Mouse (Mus musculus): ENCODE results near the gene Smoc1.

Smoc1 gene

DNA sequence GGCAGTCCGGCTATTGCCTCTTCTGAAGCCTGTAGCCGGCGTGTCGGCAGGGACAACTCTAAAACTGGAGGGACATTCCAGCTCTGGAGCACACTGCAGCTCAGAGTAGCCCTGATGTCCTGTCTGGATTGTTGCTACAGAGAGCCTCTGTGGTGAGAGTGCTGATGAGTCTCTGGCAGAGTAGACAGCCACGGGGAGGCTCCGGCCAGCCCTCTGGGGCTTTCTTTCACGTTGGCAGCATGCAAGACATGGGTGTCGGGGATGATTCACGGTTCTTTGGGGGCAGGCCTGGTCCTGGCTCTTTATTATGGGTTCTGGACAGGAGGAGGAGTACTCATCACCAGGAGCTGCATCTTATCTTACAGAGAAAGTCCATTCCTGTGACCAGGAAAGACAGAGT is 140.5 kb downstream of the Smoc1 start:
- no peak for DNase-seq (ENCODE audit: low spot score in 2 of 2)

DNA sequence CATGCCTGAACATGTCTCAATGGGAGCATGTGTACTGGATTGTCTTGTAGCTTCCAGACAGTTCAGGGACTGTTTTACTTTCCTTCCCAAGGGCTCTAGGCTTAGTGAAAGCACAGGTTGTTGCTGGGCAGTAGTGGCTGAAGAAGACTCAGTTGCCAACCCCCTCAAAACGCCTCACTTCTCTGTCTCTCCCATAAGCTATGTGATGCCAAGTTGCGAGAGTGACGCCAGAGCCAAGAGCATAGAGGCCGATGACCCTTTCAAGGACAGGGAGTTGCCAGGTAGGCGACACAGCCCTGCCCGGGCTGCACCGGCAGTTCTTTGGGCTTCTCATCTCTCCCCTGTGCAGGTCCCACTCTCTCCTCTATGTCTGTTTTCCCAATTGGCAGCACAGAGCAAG is 141.4 kb downstream of the Smoc1 start:
- no peak for DNase-seq (ENCODE audit: low spot score in 2 of 2)

DNA sequence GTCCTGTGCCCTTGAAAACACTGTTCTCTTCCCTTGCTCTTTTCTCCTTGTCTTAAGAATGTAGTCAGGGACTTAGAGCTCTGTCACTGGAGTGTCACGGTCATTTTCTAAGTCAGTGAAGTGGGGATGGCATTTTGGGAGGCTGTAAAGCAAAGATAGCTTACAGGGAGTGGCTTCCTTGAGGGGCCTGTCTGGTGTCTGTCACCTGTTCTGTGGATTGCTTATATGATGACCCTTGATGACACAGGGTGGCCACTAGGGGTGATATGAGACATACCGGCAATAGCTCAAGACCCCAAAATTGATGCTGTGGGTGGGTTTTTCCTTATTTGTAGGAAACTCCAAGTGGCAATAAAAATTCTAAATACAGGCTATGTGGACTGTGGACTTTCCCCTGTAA is 141.9 kb downstream of the Smoc1 start:
- no peak for DNase-seq (ENCODE audit: low spot score in 2 of 2)

DNA sequence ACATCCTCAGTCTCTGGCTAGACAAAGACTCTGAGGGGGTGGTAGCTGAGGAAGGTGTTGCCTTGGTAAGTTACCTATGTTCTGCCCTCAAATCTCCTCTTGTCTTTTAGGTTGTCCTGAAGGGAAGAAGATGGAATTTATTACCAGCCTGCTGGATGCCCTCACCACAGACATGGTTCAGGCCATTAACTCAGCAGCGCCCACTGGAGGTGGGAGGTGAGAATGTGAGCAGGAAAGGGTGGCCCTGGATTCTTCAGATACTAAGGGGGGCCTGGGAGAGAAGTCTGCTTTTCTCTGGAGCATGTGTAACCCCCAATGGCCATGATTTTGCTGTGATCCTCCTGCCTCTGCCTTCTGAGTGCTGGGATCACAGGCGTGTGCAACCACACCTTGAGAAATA is 143.5 kb downstream of the Smoc1 start:
- no peak for DNase-seq (ENCODE audit: low spot score in 2 of 2)

DNA sequence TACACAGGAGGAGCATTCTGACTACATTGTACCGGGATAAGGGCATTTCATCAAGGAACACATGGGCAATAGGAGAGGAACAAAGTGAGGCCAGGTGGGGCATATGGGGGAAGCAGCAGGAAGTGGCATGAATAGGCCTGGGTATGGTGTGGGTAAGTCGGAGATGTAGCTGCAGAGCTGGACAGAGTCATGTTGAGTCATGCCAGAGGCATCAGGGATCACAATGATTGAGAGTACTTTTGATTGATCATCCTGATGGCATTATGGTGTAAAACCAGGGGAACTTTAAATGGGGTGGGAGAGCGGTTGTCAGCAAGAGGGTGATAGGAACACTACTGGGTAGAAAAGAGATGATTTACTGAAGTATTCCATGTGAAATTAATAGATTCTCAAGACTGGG is 146.4 kb downstream of the Smoc1 start:
- DNase-seq (ENCODE audit: low spot score in 2 of 2) = no peak

DNA sequence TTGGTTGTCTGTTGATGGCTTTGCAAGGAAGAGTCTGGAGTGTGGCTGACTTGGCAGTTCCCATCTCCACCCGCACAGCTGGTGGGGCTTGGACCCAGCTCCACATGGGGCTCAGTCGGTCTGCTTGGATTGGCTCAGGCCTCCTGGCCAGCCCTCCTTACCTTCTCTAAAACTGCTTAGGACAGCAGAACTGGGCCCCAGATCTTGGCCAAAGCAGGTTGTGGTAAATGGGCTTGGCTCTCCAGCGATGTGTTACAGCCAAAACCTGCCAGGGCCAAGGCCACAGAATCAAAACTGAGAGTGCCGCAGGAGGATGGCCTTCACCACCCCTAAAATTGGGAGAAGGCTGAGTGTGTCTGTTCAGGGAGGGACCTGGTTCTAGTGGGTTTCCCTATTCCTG is 147.3 kb downstream of the Smoc1 start:
- no peak for DNase-seq (ENCODE audit: low spot score in 2 of 2)

DNA sequence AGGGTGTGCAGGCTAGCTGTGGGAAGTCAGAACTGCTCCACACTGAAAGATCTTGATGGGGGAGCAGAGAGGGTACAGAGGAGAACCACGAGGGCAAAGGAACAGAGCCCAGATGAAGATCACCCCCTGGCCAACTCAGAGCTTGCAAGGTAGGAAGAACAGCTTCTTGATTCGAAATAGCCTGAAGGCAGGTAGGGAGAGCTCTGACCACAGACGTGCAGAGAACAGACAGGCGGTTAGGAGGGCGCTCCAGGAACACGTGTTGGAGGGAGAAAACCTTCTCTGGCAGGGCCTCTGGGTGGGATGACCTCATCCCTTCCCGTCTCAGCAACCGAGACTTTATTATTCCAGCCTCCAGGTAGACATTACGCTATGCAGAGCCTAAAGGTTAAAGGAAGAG is 148.6 kb downstream of the Smoc1 start:
- DNase-seq (ENCODE audit: low spot score in 2 of 2) = no peak

DNA sequence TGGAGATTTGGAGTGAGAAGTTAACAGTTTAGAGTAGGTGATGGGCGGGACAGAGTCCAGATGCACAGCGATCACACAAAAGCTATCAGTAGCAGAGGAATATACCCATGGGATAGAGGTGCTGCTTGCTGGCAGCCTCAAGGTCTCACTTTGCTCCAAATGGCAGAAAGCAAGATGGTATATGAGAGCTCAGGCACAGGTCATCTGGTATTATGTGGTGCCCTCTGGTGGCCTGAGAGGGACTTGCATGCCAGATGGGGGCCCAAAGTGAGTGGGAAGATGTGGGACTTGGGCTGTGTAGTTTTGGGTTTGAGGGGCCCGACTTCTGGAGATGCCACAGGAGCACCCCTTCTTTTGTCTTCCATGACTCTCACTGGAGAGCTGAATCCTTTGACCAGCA is 155.5 kb downstream of the Smoc1 start:
- DNase-seq (ENCODE audit: low spot score in 2 of 2) = peak; percentile 26 to 51

DNA sequence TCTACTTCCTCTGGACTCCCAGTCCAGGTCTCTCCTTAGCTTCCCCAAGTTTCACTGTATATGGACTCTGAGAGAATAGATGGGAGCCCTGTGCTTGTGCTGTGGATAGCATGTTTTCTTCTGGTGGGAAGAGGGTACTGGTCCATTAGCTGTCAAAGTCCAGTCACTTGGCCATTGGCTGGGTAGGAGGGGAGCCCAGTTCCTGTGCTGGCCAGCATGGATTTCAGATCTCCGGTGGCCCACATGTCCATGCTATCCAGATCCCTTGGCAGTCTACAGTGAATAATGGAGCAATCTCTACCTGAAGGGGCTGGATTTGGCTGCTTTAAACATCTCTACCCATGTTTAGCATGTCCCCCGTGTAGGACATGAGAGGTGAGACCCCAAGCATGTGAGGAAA is 158.4 kb downstream of the Smoc1 start:
- no peak for DNase-seq (ENCODE audit: low spot score in 2 of 2)

DNA sequence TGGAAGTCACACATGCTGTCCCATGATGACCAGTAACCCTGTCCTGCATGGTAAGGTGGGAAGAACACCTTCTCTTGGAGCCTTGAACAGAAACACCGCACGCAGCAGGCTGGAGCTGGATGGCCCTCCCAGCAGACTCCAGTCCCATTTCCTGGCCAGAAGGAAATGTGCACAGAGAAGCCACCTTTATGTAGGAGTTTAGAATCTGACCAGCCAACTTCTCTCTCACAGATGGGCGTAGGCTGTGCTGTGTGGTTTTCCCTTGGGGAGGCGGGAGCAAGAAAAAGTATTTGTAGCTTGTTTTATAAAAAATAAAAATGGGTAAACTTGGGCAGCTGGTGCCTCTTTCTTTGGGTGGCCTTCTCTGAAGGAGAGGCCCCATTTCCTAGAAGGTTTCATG is 159.5 kb downstream of the Smoc1 start:
- no peak for DNase-seq (ENCODE audit: low spot score in 2 of 2)

DNA sequence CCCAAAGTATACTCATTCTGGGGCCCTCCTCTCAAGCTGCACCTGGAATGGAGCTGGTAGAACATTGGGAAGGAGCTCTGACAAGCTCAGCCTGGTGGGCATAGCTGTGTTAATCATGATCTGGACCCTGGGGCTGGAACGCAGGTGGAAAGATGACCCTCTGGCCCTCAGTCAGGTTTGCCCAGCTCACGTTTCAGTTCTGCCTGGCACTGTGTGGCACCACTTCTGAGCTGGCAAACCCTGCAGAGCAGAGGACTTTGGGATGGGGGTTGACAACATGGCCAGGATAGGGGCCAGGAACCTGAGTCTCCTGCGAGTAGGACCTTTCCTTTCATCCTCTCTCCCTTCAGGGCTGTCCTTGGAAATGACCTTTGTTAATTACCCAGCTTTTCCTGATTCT is 160.1 kb downstream of the Smoc1 start:
- DNase-seq (ENCODE audit: low spot score in 2 of 2) = no peak

DNA sequence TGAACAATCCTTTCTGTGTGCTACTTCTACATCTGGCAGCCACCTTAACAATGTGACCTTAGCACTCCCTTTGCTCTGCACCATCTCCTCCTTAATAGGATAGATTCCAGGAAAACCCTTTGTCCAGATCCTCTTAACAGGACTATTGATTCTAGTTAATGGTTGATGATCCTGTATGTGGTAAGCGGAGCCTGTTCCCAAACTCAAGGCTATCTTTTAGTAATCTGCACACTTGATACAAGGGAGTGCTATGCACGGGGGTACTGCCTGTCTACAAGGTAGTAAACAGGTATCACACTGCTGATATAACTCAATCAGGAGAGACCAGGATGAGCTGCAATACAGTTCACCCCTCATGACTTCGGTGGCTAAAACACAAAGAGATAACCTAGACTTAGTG is 161.8 kb downstream of the Smoc1 start:
- DNase-seq (ENCODE audit: low spot score in 2 of 2) = no peak

DNA sequence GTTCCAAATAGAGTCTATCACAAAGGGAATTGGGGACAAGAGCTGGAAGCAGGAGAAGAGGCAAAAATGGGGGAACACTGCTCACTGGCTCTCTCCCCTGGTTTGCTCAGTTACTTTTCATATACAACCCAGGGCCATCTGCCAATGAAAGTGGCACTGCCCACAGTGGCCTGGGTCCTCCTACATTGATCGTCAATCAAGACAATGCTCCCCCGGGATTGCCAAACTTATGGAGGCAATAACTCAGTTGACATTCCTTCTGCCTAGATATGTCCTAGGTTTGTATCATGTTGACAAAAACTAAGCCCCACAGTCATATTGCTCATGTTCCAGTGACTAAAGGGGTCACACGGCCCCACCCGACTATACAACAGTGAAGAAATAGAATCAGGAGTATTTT is 162.4 kb downstream of the Smoc1 start:
- no peak for DNase-seq (ENCODE audit: low spot score in 2 of 2)

DNA sequence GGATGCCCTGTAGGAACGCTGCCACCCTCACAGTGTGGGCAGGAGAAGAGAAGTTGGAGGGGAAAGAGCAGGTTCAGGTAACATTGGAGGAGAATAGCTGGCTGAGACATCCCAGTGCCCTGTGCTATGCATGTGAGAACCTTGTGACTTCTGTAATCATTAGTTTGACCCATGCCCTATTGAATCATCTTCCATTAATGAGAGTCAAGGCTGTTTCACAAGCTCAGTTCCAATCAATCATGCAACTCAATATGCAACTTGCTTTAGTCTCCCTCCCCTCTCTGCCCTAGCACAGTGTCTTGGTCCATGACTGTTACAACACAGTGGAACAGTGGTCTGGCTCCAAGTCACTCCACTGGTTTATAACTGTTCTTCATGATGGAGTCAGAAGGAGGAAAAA is 163.0 kb downstream of the Smoc1 start:
- no peak for DNase-seq (ENCODE audit: low spot score in 2 of 2)

DNA sequence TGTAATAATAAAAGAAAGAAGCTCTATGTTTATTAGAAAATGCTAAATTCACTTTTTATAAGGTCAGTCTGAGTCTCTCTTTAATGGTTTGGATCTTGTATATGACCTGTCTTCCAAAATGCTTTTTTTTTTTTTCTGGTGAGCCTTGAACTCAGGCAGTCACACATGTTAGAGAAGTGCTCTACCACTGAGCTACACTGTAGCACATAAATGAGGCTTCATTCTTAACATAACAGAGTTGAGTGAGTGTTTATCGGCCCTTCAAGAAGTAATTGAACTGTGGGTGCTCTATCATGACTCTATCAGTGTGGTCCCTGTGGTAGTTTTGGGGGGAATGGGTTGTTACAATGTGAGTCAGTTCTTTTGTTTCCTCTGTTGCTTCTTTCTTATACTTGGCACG is 167.4 kb downstream of the Smoc1 start:
- DNase-seq (ENCODE audit: low spot score in 2 of 2) = no peak

DNA sequence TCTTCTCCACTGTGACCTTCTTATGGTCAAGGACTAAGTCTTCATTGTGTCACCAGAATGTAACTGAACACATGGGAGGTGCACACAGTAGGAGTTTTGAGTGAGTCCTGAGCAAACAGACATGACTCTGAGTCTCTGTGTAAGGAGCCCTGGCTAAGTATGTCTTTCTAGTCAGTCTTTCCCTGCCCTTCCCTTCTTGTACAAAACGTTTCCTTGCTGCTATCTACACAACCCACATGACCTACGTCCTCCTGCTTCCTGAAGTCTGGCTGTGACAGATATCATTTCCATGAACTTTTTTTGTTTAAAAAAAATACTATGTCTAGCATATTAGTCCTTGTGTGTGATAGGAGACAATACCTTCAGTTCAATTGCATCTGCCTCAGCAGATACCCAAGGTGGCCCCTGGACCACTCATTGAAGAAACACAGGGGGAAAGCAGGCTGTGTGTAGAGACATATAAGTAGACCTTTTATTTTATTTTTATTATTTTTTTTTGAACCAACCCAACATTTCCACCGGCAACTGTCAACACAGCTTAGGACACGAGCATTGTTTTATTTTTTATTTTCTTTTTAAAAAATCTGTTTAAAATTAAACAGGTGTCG is 171.0 kb downstream of the Smoc1 start:
- DNase-seq (ENCODE audit: low spot score in 2 of 2) = no peak

DNA sequence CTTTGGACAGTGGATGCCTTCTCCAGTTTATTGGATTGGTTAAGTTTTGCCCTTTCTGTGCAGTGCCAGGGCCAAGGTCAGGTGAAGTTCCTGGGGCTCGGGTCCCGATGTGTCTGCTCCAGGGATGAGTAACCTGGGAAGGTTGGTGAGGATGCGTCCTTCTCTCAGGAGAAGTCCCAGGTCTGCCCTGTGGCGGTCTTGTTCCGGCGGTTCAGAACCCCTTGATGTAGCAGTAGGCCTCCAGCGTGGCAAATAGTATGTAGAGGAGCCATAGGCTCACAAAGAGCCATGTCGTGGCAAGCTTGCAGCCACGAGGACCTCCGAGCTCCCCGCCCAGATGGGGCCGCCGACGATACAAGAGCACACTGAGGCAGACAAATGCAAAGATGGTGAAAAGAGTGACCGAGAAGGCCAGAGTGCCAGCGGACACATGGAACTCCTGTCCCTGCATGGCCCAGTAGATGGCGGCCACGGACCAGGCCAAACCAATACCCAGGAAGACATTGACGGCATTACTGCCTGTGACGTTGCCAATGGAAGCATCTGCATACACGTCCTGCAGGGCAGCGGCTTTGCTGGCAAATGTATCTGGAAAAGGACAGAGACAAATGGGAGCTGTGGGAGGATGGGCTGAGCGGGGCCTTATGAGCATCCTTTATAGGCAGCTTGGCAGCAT is 172.8 kb downstream of the Smoc1 start:
- DNase-seq (ENCODE audit: low spot score in 2 of 2) = peak in 1 of 2 experiments; percentile 26

DNA sequence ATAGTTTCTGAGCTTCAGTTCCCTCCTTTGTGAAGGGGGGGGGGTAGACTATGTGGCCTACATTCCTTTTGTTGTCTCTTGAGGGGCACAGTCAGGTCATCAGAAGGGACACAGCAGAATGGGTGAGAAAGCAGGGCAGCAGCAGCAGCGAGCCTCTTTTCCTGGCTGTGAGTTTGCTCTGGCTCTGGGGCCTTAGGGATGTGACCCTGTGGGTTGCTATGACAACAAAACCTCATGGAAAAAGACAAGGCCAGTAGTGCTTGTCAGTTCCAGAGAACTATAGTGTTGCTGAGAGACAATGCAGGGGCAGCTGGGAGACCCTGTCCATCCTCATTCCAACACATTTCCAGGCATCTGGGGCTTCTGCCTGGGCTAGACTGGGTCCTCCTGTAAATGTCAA is 176.6 kb downstream of the Smoc1 start:
- DNase-seq (ENCODE audit: low spot score in 2 of 2) = no peak

DNA sequence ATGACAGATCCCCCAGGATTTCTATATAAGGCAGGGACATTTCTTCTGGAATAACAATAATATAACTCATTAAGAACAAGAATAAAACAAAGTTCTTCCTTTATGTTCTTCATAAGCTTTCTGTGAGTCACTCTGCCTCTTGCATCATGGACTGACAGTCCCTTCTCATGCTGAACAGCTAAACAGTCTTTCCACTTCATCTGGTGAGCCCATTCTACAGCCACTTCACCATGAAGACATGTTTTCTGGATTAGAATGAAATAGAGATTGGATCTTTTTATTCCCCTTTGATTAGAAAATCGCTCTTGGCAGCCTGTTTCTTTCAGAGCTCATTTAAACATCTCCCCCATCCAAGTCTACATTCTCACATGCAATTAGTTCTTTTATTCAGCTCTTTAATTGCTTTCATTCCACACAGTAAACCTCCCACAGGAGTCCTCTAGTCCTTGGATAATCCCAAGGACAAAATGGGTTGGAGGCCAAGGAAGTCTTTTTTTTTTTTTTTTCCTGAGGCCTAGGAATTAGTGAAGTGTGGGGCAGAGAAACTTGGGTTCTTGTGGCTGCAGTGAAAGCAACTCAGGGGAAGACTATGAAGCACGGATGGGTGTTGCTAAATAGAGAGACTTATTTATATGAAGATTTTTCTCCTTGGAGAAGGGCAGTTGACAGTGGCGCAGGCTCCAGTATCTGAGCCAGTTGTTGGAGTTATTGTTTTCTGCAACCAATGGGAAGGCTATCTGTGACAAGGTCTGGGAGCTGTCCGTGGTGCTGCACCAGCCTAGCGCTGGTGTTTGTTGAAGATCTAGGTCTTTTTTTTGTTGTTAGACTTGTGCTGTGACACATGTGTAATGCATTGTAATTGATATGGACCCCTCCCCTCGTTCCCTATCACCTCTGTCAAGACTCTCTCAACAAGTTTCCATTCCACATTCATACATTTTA is 179.3 kb downstream of the Smoc1 start:
- DNase-seq (ENCODE audit: low spot score in 2 of 2) = no peak

DNA sequence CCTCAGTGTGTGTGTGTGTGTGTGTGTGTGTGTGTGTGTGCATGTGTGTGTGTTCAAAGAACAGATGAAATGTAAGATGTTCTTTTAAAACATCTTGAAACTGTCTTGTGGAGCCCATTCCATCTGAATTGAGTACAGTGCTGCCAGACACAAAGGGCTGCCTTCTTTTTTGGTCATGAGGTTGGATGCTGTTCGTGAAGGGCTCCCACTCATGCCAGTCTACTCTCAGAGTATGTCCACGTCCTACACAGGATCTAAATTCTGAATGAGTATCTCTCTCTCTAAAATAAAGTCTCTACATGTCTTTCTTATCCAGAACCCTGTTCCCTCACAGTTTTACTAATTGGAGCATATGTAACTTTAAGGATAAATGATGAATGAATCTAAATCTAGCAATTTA is 182.0 kb downstream of the Smoc1 start:
- no peak for DNase-seq (ENCODE audit: low spot score in 2 of 2)

DNA sequence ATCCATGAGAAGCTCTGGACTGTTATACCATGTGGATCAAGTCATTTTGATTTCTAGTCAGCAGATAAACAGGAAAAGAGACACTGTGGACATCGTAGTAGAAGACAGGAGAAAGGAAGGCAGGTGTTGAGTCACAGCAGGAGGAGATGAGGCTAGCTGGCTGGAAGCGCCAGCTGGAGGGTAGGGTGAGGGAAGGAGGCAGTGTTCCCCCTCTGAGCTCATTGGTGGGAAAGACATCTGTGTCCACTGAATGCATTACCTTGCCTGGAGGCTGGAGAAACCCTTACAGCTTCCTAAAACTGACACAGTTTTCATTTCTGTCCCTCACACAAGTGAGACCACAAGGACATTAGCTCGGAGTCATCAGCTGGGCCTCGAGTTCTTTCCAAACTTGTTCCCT is 192.7 kb downstream of the Smoc1 start:
- DNase-seq (ENCODE audit: low spot score in 2 of 2) = no peak

DNA sequence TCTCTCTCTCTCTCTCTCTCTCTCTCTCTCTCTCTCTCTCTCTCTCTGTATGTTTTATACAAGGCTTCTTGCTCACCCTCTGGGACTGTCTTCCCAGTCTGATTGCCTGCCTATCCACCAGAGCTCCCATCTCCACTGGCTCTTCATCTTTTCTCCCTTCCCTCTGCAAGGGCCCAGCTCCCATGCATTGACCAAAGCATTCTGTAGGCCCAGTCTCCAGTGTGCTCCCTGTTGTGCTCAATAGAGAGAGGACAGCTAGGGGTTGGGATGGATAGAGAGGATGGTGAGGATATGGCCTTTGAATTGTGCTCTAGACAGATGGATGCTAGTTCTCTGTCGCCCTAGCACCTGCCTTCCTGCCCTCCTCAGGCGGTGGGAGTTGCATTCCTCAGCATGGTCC is 196.7 kb downstream of the Smoc1 start:
- no peak for DNase-seq (ENCODE audit: low spot score in 2 of 2)

DNA sequence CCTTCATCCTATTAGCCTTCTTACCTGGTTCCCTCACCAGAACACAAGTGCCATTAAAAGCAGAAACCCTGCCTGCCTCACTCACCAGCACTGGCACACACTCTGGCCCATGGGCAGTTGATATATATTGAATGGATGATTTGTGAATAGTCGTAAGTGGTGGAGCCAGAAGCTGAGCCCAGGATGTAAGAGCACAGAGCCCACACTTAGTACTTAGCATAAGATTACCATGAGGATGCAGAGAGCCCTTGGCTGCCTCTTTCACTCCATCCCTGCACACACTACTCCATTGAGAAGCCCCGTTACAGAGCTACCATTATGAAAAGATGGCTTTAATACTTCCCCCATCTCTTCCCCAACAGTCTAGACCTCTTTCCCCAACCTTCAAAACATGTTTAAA is 198.2 kb downstream of the Smoc1 start:
- no peak for DNase-seq (ENCODE audit: low spot score in 2 of 2)

All from urinary bladder, adult 18-20 months (tissue).